Mouse (Mus musculus) layer of hippocampus, postnatal 14 days (tissue): Measurements from ENCODE around the gene Pcnx. TPM values are rescaled to one million over a fixed set of nuclear protein-coding genes. Genes with fewer than 3 reads are reported as not detected.

Source experiments
- DNase-seq, 2 experiments: peaks; one replicate each; pipeline ENCODE4 v3.0.0; 2021 to 2022; ENCODE audit warnings: low spot score in 2 of 2, mixed read lengths in 1 of 2
- total RNA-seq, 2 experiments: library from RNA; stranded (reverse); gene quantifications; 2 replicates each; pipeline ENCODE4 v1.2.3; 2021

Pcnx gene
- total RNA-seq, 2 experiments from 2014 or later = 97.4 to 115 TPM

- peak in 1 of 2 experiments; percentile 40 for DNase-seq
Measured at GRCm38 (mm10) chr12:81852977-81853376, 6.8 kb upstream of the Pcnx start.

DNA sequence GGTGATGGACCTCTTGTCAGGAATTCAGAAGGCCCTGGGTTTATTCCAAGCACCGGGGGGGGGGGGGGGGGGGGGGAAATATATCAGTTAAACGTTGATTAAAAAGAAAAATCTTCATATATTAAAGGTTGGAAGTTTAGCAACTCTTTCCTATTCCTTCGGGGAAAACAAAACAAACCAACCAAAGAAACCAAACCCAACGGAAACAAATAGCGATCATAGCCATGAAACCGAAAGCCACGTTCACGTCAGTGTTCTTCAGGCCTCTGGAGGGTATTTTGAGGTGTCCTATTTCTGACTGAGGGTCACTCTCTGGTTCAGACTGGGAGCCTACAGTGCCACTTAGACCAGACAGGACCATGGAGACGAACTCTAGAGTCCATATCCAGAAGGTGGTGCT is 6.3 kb upstream of the Pcnx start:
- DNase-seq = no peak

- no peak for DNase-seq
Measured at GRCm38 (mm10) chr12:81855031-81855430, 4.8 kb upstream of the Pcnx start.

- DNase-seq = no peak
Measured at GRCm38 (mm10) chr12:81856696-81857095, 3.1 kb upstream of the Pcnx start.

GRCm38 (mm10) chr12:81857251-81857650 is 2.6 kb upstream of the Pcnx start:
- no peak for DNase-seq

DNA sequence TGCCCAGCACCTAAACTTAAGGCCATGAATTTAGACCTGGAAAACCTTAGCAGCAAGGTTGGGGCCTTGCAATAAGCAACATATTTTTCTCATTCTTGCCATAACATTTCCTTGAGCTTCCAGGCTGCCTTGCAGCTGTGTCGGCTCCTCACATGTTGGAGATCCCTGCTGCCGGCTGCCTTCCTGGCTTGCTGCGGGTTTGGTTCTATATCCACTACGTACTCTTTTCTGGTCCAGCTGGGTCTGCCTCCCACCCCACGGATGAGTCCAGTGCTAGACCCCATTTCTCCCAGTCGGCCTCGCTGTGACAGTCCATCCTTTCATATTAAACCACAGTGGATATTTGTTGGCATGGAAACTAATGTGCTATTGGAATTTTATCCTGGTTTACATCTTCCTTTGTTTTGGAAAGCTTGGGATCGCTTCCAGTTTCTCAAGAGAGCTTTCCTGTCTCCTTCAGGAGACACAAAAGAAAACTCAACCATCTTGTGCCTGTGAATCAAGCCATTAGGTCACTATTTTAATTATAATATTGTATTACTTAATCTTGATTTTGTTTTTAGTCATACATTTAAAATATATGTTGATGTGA is 1.7 kb upstream of the Pcnx start:
- no peak for DNase-seq

GRCm38 (mm10) chr12:81860308-81861181 is 722 bp downstream of the Pcnx start:
- peak; percentile 56 to 76 for DNase-seq

- DNase-seq = no peak
Measured at GRCm38 (mm10) chr12:81861199-81862085, 1.6 kb downstream of the Pcnx start.

DNA sequence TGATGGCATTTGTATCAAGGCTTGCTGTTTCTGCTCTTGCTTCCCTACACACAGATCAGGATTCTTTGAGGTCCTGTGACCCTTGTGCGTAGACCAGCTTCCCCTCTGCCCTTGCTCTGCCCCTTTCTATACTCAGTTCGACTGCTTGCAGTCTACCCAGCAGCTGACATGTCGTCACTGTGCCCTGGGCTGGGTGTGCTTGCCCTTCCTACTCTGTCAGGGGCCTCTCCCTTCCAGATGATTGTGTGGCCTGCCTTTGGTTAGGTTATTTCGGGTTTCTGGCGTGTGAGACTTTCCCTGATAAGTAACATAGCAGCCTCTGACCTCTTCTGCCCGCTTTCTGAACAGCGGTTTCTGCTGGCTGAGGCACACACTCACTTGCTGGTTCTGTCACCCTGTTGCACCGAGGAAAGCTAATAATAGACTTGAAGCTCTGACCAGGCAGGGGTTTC is 2.6 kb downstream of the Pcnx start:
- DNase-seq = no peak

DNA sequence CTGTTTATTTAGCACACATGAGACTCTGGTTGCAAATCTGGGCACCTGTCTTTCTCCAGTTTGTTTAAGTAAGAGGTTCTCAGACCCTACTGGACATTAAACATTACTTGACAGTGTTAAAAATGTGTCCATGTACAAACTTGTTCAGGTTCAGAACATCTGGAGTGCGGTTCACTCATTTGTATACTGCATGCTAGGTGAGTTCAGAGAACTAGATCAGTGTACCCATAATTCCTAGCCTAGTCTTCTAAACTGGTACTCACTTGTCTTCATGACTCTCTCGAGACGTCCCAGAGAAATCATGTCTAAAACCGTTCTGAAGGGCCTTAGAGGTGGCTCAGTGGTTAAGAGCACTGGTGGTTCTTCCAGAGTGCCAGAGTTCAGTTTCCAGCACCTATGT is 4.1 kb downstream of the Pcnx start:
- DNase-seq = no peak

DNA sequence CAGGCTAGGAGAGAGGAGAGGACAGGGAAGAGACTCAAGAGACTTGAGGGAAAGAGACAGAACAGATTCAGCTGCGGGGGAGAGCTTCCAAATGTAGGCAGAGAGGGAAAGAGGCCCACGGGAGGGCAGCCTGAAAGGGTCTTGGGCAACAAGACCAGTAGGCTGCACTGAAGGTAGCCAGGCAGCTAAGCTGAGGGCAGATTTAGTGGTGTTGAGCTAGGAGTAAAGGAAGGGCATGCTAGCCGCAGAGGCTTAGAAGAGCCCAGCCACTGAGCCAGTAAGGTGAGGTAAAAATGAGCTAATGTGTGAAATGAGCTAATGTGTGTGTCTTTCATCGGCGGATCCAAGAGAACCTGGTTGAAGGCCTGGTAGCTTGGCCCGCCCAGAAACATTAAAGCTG is 5.4 kb downstream of the Pcnx start:
- no peak for DNase-seq

DNA sequence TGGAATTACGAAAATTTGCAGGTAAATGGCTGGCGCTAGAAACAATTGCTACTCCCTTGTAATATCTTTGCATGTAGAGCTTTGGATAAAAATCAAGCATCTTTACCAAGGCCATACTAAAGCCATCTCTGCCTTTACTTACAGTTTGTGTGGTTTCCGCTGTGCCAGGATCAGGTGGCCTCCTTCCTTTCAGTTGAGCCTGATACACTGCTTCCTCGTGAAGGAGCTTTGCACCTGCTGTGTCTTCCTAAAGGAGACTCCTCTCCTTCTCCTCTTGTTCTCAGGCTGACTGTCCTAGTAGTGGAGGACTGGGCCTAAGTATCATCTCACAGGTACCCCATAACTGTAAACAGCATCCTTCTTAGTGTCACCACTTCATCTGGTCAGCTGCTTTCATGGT is 7.5 kb downstream of the Pcnx start:
- no peak for DNase-seq

GRCm38 (mm10) chr12:81869205-81869940 is 9.6 kb downstream of the Pcnx start:
- no peak for DNase-seq

GRCm38 (mm10) chr12:81873345-81873744 is 13.5 kb downstream of the Pcnx start:
- DNase-seq = no peak

DNA sequence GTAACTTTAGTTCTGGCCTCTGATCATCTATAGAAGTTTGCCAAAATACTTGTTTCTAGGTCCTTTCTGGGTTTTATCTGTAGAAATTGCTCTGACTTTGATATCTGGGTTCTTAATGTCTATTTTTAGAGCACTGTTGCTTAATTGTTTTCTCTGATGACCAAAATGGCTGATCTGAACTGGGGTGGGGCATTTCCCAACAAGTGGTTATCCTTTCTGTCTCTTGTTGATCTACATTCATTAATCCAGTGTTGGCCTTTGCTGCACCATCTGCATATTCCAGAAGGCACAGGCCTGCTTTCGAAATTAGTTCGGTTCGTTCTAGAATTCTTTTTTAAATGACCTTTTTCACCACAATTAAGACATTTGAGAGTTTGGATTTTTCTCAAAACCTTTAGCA is 20.3 kb downstream of the Pcnx start:
- no peak for DNase-seq

GRCm38 (mm10) chr12:81883255-81884106 is 23.7 kb downstream of the Pcnx start:
- DNase-seq = no peak

DNA sequence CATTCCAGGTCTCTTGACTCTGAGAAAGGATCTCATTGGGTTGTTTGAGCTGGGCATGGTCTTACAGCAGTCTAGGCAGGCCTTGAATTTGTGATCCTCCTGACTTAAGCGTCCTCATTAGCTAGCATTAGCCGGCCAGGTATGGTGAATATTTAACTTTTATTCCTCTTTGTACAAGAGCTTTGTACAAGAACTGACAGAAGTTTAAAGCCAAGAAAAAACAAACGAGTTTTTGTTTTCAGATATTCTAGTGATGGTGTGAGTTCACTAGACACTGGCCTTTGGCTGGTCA is 24.2 kb downstream of the Pcnx start:
- no peak for DNase-seq

GRCm38 (mm10) chr12:81884983-81885382 is 25.2 kb downstream of the Pcnx start:
- no peak for DNase-seq

DNA sequence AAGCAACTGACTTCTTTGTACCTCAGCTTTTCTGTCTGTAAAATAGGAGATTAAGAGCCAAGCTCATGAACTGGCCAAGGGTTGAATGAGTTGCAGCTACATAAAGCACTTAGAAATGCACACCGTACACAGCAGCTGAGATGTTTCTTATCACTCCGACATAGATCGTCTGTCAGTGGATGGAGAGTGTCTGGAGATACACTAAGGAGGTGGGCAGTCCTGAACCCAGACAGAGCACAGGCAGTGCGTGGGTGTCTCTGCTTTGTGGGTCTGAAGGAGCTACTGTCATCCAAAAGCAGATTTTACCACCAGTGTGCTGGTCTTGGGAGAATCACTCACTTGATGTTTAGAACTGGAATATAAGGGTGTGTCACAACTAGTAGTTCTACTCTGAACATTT is 26.2 kb downstream of the Pcnx start:
- no peak for DNase-seq

DNA sequence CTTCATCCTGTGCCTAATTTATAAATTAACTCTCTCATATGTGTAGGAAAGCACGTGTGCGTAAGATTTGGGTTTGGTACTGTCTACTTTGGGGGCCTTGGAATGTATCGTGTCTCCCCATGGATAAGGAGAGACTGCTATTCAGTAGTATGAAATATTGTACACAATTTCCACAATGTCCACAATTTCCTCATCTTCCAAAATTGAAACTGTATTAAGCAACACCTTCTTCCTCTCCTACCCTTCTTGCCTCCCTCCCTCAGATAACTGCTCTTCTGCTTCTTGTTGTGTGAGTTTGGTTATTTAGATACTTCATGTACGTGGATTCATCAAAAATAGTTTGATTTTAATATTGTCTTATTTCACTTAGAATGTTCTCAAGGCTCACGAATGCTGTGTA is 29.1 kb downstream of the Pcnx start:
- no peak for DNase-seq
